Mouse (Mus musculus): ENCODE data around the gene Lexm. TPM values are rescaled to one million over a fixed set of nuclear protein-coding genes. Genes with fewer than 3 reads are reported as not detected.
A peak's percentile ranks its signal among the peaks of the same experiment; 100 is the strongest.

Gene Lexm
- polyA plus RNA-seq, 1 experiment from 2014 or later = not detected

GRCm38 (mm10) chr4:106653051-106653450 is 36.0 kb upstream of the Lexm start:
- Histone ChIP-seq H3K9ac (no peak overlapping the region), H3K4me1 (ENCODE audit: insufficient read depth) (peaks cover 6% of the 10 kb centered on the region), H3K9me3 (ENCODE audit: low read depth, low read length) (no peaks in the 10 kb centered on the region), H3K27ac (ENCODE audit: low read depth) (no peak overlapping the region), H3K36me3 (ENCODE audit: insufficient read depth) (peaks cover 41% of the 10 kb centered on the region; the same call in 1 of the 2 replicates), H3K27me3 (ENCODE audit: insufficient read depth, low read length) (no peaks in the 10 kb centered on the region), H3K4me2 (no peak overlapping the region), H3K4me3 (ENCODE audit: low read depth, low read length) (no peak overlapping the region)
- DNase-seq = no peak
- no peak for TF ChIP-seq CTCF (IDR thresholded peaks at IDR 0.05; ENCODE audit: low read depth)
- 91% methylated on average over 15 of the region's 15 CpGs for WGBS
- ATAC-seq (ENCODE audit: insufficient read depth) = no peak

- no peaks in the 10 kb centered on the region for H3K27me3 ChIP-seq (ENCODE audit: insufficient read depth, low read length)
- ATAC-seq (ENCODE audit: insufficient read depth) (no peak), DNase-seq (no peak)
- TF ChIP-seq CTCF (IDR thresholded peaks at IDR 0.05; ENCODE audit: low read depth) = no peak
- no peak overlapping the region for H3K4me2 ChIP-seq
- H3K4me3 ChIP-seq (ENCODE audit: low read depth, low read length) = no peak overlapping the region
- 91% methylated on average over 3 of the region's 3 CpGs for WGBS
- H3K9me3 ChIP-seq (ENCODE audit: low read depth, low read length) = no peaks in the 10 kb centered on the region
- peaks cover 36% of the 10 kb centered on the region; the same call in 1 of the 2 replicates for H3K36me3 ChIP-seq (ENCODE audit: insufficient read depth)
- H3K9ac ChIP-seq = no peak overlapping the region
- no peak overlapping the region for H3K27ac ChIP-seq (ENCODE audit: low read depth)
- H3K4me1 ChIP-seq (ENCODE audit: insufficient read depth) = peaks cover 6% of the 10 kb centered on the region
Observed at GRCm38 (mm10) chr4:106652546-106652945, 35.5 kb upstream of the Lexm start.

DNA sequence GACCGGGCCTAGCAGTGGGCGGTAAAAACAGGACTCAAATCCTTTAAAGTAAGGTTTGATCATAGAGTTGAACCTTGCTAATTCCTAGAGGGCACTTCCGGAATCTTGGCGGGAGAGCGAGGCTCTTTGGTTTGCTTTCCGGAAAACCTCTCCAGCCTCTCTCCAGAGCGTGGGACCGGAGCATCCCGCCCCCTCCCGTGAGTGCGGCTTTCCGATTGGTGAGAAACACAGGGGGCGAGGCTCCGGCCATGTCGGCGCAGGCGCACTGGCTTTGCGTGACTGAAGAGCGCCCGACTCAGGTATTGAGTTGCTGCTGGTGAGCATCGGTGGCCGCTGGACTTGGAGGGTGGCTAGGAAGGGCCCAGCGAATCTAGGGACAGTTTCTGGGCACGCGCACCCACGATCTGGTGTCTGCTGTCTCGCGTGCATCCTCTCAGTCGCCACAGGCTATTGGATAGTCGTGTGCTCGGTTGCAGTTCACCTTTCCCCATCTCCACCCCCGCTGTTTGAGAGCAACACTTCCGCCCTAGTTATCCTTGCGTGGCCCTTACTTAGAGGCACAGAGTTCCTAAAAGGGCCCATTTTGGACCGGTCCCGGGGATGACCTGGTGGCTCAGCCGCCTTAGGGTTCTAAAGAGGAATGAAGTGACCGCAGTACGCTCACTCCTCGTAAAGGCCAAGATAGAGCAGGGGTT is 33.9 kb upstream of the Lexm start, which contains the start of gene Pars2:
Gene Pars2, plus strand, starts transcription at position 237 of the 695 bp plus-strand sequence.
- Histone ChIP-seq H3K9ac (peak within 1 kb of the TSS; percentile 82), H3K4me1 (ENCODE audit: insufficient read depth) (peaks cover 6% of the 10 kb centered on the region), H3K27ac (ENCODE audit: low read depth) (peak within 1 kb of the TSS; percentile 64), H3K4me3 (ENCODE audit: low read depth, low read length) (peak within 1 kb of the TSS; percentile 73), H3K4me2 (peak within 1 kb of the TSS; percentile 78), H3K9me3 (ENCODE audit: low read depth, low read length) (no peaks in the 10 kb centered on the region), H3K27me3 (ENCODE audit: insufficient read depth, low read length) (no peaks in the 10 kb centered on the region), H3K36me3 (ENCODE audit: insufficient read depth) (peaks cover 22% of the 10 kb centered on the region; the same call in 1 of the 2 replicates)
- TF ChIP-seq CTCF (IDR thresholded peaks at IDR 0.05; ENCODE audit: low read depth) = no peak
- WGBS = 2% methylated on average over 40 of the region's 40 CpGs
- DNase-seq (peak; percentile 98), ATAC-seq (ENCODE audit: insufficient read depth) (peak; percentile 99)

GRCm38 (mm10) chr4:106647137-106647536 is 30.1 kb upstream of the Lexm start:
- H3K27me3 ChIP-seq (ENCODE audit: insufficient read depth, low read length) = no peaks in the 10 kb centered on the region
- peaks cover 22% of the 10 kb centered on the region for H3K4me1 ChIP-seq (ENCODE audit: insufficient read depth)
- no peak overlapping the region for H3K4me2 ChIP-seq
- TF ChIP-seq CTCF (IDR thresholded peaks at IDR 0.05; ENCODE audit: low read depth) = no peak
- H3K9me3 ChIP-seq (ENCODE audit: low read depth, low read length) = no peaks in the 10 kb centered on the region
- 88% methylated on average over 6 of the region's 6 CpGs for WGBS
- H3K4me3 ChIP-seq (ENCODE audit: low read depth, low read length) = no peak overlapping the region
- no peak overlapping the region for H3K9ac ChIP-seq
- no peaks in the 10 kb centered on the region for H3K36me3 ChIP-seq (ENCODE audit: insufficient read depth)
- ATAC-seq (ENCODE audit: insufficient read depth) (no peak), DNase-seq (no peak)
- no peak overlapping the region for H3K27ac ChIP-seq (ENCODE audit: low read depth)

- no peaks in the 10 kb centered on the region for H3K36me3 ChIP-seq (ENCODE audit: insufficient read depth)
- no peak for DNase-seq
- TF ChIP-seq CTCF (IDR thresholded peaks at IDR 0.05; ENCODE audit: low read depth) = no peak
- no peak for ATAC-seq (ENCODE audit: insufficient read depth)
- no peak overlapping the region for H3K4me3 ChIP-seq (ENCODE audit: low read depth, low read length)
- no peaks in the 10 kb centered on the region for H3K27me3 ChIP-seq (ENCODE audit: insufficient read depth, low read length)
- H3K9ac ChIP-seq = no peak overlapping the region
- no peaks in the 10 kb centered on the region for H3K9me3 ChIP-seq (ENCODE audit: low read depth, low read length)
- H3K4me1 ChIP-seq (ENCODE audit: insufficient read depth) = peaks cover 16% of the 10 kb centered on the region
- WGBS = 74% methylated on average over 5 of the region's 5 CpGs
- no peak overlapping the region for H3K4me2 ChIP-seq
- no peak overlapping the region for H3K27ac ChIP-seq (ENCODE audit: low read depth)
Observed at GRCm38 (mm10) chr4:106645797-106646196, 28.8 kb upstream of the Lexm start.

GRCm38 (mm10) chr4:106644218-106644610 is 27.2 kb upstream of the Lexm start:
- no peaks in the 10 kb centered on the region for H3K9me3 ChIP-seq (ENCODE audit: low read depth, low read length)
- no peaks in the 10 kb centered on the region for H3K36me3 ChIP-seq (ENCODE audit: insufficient read depth)
- H3K9ac ChIP-seq = peak overlapping the region; percentile 24; the same call in 1 of the 2 replicates
- peaks cover 16% of the 10 kb centered on the region for H3K4me1 ChIP-seq (ENCODE audit: insufficient read depth)
- ATAC-seq (ENCODE audit: insufficient read depth) (no peak), DNase-seq (peak; percentile 13)
- no peak for TF ChIP-seq CTCF (IDR thresholded peaks at IDR 0.05; ENCODE audit: low read depth)
- H3K4me3 ChIP-seq (ENCODE audit: low read depth, low read length) = no peak overlapping the region
- H3K4me2 ChIP-seq = no peak overlapping the region
- H3K27ac ChIP-seq (ENCODE audit: low read depth) = peak overlapping the region; percentile 69
- no peaks in the 10 kb centered on the region for H3K27me3 ChIP-seq (ENCODE audit: insufficient read depth, low read length)
- 36% methylated on average over 6 of the region's 6 CpGs for WGBS

- Histone ChIP-seq H3K9me3 (ENCODE audit: low read depth, low read length) (no peaks in the 10 kb centered on the region), H3K27me3 (ENCODE audit: insufficient read depth, low read length) (no peaks in the 10 kb centered on the region), H3K4me3 (ENCODE audit: low read depth, low read length) (no peak overlapping the region), H3K36me3 (ENCODE audit: insufficient read depth) (no peaks in the 10 kb centered on the region), H3K9ac (peak overlapping the region; percentile 24), H3K4me2 (no peak overlapping the region), H3K27ac (ENCODE audit: low read depth) (peak overlapping the region; percentile 69), H3K4me1 (ENCODE audit: insufficient read depth) (peaks cover 16% of the 10 kb centered on the region)
- no peak for TF ChIP-seq CTCF (IDR thresholded peaks at IDR 0.05; ENCODE audit: low read depth)
- DNase-seq = peak; percentile 62
- 6% methylated on average over 8 of the region's 8 CpGs for WGBS
- peak; percentile 73 for ATAC-seq (ENCODE audit: insufficient read depth)
Observed at GRCm38 (mm10) chr4:106643483-106644217, 26.6 kb upstream of the Lexm start.

Measured in lung, embryonic 14.5 days (tissue).